Mouse (Mus musculus) right cerebral cortex, adult 18-20 months (tissue): ENCODE measurements around the gene Cdkal1.

ENCODE experiments used
- DNase-seq: peaks from one replicate; pipeline ENCODE4 v3.0.0; 2022; ENCODE audit warnings: mixed read lengths

Cdkal1 gene

GRCm38 (mm10) chr13:29855281-29856031 is at the start of gene Cdkal1:
Gene Cdkal1 (minus strand): TSS chr13:29855674.
- peak; percentile 85 for DNase-seq

- no peak for DNase-seq
Observed at GRCm38 (mm10) chr13:29903341-29903740, 47.9 kb upstream of the Cdkal1 start.

DNA sequence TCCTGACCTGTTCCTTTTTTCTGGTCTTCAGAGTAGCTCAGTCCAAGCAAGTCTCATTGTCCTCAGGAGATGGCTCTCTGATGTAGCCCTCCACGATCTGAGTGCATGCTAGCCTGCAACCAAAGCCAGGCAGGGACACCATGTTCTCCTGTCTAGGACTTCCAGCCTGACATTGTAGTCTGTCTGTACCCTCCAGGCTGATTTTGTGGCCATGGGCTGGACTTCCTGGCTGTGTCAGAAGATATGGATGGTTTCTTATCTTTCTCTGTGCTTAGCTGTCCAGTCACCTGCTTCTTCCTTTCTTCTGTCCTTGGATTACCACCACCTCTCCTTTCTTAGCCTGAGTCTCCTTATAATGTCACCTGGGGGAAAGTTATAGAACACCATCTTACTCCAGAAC is 47.2 kb upstream of the Cdkal1 start:
- no peak for DNase-seq

DNA sequence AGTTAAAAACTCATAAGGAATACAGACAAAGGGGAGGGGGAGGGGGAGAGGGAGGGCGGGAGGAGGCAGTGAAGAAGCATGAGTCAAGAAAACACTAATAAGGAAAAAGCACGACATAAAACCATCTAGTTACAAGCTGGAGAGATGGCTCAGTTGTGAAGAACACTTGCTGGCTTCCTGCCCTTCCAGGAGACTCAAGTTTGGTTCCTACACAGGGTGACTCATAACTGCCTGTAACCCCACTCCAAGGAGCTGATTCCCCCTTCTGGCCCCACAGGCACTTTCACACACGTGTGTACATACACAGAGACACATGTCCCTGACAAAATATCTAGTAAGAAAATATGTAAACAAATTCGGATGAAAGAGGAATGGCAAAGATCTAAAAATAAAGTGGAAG is 46.2 kb upstream of the Cdkal1 start:
- DNase-seq, result peak; percentile 52

DNA sequence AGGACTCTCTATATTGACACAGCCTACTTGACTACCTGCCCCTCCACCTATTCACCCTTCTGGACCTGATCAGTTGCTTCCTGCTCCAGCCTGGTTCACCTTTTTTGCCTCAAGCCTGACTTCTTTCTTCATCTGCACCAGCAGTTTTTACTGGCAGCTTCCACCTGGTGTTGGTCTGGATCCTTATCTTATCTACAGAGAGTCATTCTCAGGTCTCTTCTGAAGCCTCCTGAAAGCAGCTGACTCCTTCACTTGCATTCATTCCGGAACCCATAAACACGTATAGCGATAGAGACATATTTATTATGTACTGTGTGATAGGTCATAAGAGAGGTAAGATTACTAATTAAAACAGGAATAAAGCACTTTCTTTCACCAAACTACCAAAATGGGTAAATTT is 11.3 kb upstream of the Cdkal1 start:
- DNase-seq, result no peak

DNA sequence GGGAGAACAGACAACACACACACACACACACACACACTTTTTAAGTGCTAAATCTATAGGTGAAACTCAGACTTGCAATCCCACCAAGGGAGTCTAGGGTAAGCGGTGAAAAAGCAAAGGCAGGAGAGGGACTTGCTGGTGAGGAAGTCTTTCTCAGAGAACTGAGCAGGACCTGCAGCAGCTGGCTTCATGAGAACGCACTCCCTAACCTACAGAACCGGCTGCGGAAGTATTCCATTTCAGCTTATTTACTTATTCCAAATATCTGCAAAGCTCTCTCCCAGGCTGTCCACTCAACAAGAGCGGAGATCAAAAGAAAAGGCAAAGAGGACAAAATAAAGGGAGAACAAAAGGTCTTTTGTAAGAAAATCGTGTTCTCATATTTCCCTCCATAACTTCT is 8.9 kb upstream of the Cdkal1 start:
- no peak for DNase-seq

DNA sequence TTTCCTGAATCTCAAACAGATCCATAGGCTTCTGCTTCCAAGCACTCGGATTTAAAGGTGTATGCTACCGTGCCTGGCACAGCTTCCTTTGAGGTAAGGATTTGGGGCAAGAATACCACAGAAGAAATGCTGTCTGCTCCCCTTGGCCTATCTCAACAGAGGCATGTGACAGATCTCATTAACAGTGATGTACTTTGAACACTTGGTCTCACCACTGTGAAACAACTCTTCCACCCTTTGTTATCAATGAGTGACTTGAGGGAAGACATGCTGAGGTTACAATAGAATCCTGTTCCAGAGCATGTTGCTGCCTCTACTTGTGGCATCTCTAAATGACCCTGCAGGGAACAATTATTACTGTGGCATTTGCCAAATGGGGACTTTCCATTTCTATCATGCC is 4.6 kb upstream of the Cdkal1 start:
- no peak for DNase-seq

- DNase-seq, result peak; percentile 14
Observed at GRCm38 (mm10) chr13:29857436-29857835, 2.0 kb upstream of the Cdkal1 start.

- DNase-seq, result no peak
Observed at GRCm38 (mm10) chr13:29854876-29855275, 598 bp downstream of the Cdkal1 start.

DNA sequence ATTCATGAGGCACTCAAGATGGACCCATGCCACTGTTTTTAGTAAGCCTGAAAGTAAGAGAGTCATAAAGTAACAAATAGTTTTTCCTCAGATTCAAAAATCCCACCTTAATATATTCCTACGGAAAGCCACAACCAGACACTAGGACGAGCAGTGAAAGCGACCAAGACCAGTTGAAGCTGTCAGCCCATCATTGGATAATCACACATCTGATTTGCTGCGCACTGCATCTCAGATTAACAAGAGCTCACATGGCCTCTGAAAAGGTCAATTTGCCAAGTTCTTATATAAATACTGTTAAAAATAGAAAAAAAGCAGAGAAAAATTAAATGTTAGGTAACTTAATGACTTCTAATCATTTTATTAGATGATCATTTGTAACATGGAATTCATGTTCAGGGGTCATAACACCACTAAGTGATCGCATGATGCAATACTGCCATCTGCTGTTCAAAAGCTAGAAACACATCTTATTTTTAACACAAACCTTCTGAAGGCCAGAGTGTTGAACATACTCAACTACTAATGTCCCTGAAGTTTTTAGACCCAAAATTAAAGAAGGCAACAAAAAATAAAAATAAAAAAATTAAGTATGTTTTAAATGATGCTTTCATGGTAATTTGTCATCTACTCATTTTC is 16.9 kb downstream of the Cdkal1 start:
- no peak for DNase-seq

GRCm38 (mm10) chr13:29835170-29835569 is 20.3 kb downstream of the Cdkal1 start:
- DNase-seq, result peak; percentile 50

DNA sequence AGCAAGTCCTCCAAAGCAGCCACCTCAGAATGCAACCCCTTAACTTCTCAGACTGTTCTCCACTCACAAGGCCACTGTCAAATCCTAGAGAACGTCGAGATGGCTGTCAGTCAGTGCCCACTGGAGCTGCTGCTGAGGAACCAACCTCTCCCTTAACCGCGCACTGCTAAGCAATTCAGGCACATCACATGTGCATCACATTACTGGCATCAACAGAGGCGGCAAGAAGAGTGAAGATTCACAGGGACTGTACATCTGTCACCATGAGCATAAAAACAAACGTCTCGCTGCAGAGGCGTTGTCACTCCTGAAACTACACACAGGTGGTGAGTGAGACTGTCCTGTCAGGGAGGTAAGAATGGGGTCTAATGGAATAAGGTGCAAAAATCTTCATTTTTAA is 21.7 kb downstream of the Cdkal1 start:
- no peak for DNase-seq

DNA sequence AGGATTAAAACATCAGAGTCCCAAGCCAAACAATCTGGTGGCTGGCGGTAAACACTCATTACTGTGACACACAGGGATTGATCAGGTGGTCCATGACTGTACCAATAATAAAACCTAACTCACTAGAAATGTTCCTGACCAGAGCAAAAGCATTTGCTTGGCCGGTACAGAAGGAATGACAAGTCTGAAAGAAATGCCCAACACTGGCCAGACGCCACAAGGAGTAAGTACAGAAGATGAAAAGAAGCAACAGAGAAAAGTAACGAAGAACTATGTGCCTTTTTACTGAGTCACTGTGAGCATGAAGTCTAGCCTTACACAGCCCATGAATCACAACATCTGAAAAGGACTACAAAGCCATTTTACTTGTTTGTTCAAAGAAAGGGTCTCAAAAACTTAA is 24.3 kb downstream of the Cdkal1 start:
- no peak for DNase-seq

- no peak for DNase-seq
Observed at GRCm38 (mm10) chr13:29828032-29828431, 27.4 kb downstream of the Cdkal1 start.

DNA sequence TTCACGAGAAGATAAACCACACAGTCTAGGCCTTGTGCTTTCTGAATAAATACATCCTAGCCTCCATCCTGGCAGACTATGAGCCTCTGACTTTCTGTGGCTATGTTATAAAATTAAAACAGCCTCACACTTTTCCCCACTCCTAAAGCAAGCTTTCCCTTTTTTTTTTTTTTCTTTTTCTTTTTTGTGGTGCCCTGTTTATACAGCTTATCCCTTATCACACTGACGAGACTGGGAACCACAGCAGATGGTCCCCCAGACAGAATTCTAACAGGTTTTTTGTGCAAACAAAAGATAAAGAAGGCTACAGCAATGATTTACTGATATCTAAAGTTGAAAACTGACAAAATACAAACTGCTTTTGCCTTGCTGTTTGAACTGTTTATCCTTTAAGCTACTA is 29.0 kb downstream of the Cdkal1 start:
- no peak for DNase-seq

DNA sequence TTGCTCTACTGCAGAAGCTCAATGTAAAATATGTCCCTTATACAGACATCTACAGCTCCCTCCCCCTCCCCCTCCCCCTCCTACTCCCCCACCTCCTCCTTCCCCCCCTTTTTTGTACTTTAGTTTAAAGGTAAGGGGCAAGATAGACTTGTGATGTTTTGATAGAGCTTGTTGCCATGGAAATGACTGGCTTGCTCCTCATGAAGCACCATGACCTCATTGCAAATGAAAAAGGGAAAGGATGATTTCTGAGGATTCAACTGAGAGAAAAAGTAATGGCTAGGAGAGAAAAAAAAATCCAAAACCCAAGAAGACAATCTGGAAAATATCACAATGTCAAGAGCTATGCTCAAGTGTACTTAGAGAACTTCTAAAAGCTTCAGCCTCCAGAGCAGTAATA is 29.4 kb downstream of the Cdkal1 start:
- DNase-seq, result no peak

GRCm38 (mm10) chr13:29824797-29825196 is 30.7 kb downstream of the Cdkal1 start:
- DNase-seq, result no peak

GRCm38 (mm10) chr13:29824326-29824725 is 31.1 kb downstream of the Cdkal1 start:
- DNase-seq, result no peak

- DNase-seq, result peak; percentile 68
Observed at GRCm38 (mm10) chr13:29823906-29824305, 31.6 kb downstream of the Cdkal1 start.

DNA sequence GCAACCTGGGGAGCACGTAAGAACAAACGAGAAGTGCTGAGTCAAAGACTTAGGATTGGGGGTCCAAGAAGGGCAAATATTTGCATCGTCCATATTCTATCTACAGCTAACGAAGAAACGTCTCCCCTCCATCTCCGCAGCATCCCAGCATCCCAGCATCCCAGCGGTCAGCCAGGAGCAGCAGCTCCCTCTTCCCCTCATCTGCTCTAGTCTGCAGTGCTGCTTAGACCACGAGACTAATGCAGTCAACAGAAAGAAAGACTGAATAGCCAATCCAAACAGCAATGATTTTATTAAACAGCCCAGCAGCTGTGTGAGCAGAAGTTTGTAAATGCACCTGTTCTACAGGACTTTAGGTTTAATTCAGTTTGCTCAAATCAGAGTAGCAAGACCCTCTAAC is 32.0 kb downstream of the Cdkal1 start:
- DNase-seq, result no peak

GRCm38 (mm10) chr13:29819910-29820583 is 35.4 kb downstream of the Cdkal1 start:
- no peak for DNase-seq

GRCm38 (mm10) chr13:29819147-29819546 is 36.3 kb downstream of the Cdkal1 start:
- no peak for DNase-seq

GRCm38 (mm10) chr13:29818314-29818713 is 37.2 kb downstream of the Cdkal1 start:
- no peak for DNase-seq

DNA sequence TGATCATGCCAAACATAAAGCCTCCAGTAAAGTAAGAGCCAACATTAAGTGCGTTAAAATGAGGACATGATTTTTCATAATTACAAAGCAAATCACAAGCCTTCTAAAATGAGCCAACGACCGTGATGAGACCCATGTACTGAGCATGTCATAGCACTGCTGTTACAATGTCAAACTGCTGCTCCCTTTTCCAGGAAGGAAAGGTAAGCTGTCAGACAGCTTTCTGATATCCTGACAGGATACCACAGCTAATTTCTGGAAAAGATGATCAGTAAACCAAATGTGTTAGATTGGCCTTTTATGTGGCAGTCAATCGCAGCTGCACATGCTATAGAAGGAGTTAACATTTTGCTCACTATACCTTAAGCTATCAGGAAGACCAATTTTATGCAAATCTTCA is 44.7 kb downstream of the Cdkal1 start:
- DNase-seq, result no peak
